Mouse (Mus musculus) CD4-positive helper T cell, adult 2 months (primary cell): ENCODE results near the gene D030056L22Rik.

Source experiments
- DNase-seq: peaks from one replicate; pipeline ENCODE4 v3.0.0-alpha.2; 2012; ENCODE audit warnings: low read depth, missing footprints, low spot score

Gene D030056L22Rik

DNA sequence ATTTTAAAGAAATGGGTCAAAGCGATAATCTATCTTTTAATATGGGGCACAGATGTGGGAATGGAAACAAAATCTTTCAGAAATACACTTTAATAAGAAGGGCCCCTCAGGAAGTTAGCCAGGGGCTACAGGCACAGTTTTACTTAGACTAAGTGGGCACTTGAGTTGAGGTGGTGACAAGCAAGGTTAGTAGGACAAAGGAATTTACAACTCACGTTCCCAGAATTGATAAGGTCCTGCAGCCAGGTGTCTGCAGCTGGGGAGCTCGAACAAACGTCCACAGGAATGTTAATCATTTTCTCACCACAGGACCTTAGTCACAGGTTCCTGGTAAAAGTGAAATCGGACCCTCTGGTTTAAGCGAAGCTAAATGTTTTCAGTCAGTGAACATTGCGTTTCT, 18.1 kb downstream of the D030056L22Rik start:
- DNase-seq, result no peak

GRCm38 (mm10) chr19:18735901-18736300, 22.9 kb downstream of the D030056L22Rik start:
- DNase-seq, result no peak

DNA sequence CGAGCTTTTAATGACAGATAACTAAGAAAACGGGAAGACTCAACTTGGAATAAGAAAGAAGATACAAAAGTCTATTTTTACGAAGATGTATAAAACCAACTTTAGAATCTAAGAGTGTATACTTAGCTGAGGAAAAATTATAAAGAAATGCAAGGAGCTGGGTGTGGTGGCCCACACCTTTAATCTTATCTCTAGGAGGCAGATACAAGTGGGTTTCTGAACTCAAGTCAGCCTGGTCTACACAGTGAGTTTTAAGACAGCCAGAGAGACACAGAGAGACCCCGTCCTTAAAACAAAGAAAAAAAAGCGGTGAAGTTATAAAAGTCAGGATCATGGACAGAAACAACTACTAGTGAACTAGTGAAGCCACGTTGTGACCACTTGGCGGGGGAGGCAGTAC, 26.2 kb downstream of the D030056L22Rik start:
- no peak for DNase-seq

- no peak for DNase-seq
Observed at GRCm38 (mm10) chr19:18743946-18744345, 31.0 kb downstream of the D030056L22Rik start.

DNA sequence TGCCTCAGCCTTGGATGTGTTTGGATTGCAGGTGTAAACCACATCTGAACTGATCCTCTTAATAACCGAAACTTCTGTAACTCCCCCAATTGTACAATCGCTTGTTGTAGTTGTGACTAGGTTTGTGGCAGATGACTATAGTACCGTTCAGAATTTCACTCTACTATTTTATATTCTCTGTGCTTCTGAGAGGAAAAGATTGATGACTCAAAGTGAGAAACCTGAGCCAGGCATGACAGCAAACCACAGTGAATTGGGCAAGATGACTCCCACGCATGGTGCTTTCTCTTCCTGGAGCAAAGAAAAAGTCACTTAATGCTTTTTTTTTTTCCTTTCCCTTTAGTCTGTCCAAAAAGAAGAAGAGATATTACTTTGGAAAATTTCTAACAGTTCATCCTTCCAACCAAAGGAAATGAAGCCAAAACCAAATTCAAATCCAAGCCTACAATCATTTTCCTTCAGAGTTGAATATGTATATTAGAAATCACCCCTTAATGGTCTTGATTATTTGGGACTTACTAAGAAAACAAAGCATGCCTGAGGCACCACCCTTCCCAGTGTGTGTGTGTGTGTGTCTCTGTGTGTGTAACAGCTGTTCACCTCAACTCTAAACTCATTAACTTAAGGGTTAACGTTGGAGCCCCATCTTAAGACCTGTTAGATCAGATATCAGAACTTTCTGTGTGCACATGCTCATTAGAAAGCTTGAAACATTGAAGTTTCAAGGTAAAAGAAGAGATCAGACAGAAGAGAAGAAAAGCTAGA, 33.8 kb downstream of the D030056L22Rik start:
- DNase-seq, result peak; percentile 84

- peak; percentile 76 for DNase-seq
Observed at GRCm38 (mm10) chr19:18747379-18747778, 34.4 kb downstream of the D030056L22Rik start.

GRCm38 (mm10) chr19:18749598-18750339, 36.8 kb downstream of the D030056L22Rik start, which contains the start of gene Trpm6:
Gene Trpm6, plus strand, starts transcription at chr19:18749983.
- DNase-seq, result peak; percentile 51

DNA sequence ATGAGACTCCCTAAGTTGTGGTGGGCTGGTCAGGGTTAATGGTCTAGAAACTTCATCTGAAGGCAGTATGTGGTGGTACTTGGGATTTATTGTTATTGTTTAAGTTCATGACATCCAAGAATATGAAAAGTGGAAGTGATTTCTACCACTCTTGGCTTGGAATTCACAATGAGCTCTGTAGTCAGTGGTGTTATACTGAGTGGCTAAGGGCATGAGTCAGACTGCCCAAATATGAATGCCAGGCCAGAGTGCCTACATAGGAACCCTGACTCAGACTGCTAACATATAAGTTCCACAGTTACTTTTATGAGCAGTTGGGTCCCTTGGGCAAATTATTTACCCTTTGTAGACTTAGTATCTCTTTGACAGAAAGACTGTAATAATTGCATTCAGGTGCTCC, 44.2 kb downstream of the D030056L22Rik start:
- no peak for DNase-seq

- DNase-seq, result no peak
Observed at GRCm38 (mm10) chr19:18757706-18758105, 44.7 kb downstream of the D030056L22Rik start.

DNA sequence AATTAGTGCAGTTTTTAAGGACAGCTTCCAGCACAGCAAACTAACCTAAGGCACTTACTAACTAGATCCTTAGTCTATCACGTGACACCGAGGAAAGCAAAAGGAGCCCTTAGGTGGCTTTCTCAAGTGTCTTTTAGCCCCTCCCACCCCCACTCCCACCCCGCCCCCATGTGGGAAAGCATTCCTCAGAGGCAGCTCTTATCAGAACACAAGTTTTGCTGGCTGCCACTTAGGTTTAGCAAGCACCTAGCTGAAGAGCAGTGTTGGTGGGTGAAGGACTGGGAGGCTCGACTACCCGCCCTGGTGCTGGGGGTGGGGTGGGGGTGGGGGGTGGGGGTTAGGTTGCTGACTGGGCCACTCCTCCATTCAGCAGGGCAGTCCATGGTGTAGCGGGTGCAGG, 45.3 kb downstream of the D030056L22Rik start:
- no peak for DNase-seq

GRCm38 (mm10) chr19:18758916-18759315, 45.9 kb downstream of the D030056L22Rik start:
- peak; percentile 25 for DNase-seq

- DNase-seq, result peak; percentile 78
Observed at GRCm38 (mm10) chr19:18766399-18766798, 53.4 kb downstream of the D030056L22Rik start.
